Mouse (Mus musculus) thymus, postnatal 10 days (tissue): ENCODE results near the gene Abhd12.
A peak's percentile ranks its signal among the peaks of the same experiment; 100 is the strongest.

Source experiments
- DNase-seq, 2 experiments: peaks; one replicate each; pipeline ENCODE4 v3.0.0; 2021; ENCODE audit warnings: low spot score in 2 of 2

Gene Abhd12

DNA sequence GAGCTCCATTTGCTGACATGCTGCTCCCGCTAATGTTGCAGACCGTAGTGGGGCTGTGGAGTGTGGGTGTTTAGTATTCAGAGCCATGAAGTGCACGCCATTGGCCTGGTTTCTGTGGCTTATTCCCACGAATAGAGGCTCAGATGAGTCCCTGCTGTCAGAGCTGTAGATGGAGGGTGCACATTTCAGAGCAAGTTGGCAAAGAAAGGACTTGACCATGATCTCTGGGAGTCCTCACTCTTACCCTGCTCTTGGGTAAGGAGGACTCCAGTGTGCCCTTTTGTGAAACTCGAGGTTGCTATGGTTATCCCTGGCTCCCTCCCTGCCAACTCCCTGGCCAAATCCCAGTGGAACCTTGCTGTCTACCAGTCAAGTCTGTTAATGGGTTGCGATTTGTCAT lies 96.2 kb downstream of the Abhd12 start:
- DNase-seq = no peak

DNA sequence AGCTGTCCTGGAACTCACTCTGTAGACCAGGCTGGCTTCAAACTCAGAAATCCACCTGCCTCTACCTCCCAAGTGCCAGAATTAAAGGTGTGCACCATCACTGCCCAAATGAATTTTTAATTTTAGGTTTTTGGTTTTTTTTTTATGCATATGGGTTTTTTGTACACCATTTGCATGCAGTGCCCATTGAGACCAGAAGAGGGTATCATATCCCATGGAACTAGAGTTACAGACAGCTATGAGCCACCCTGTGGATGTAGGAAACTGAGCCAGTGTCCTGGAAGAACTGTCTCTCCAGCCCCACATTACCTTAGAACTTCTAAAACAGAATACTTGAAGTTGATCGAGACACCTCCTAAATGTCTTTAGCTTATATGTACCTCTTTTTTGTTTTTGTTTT lies 101.5 kb downstream of the Abhd12 start:
- no peak for DNase-seq

DNA sequence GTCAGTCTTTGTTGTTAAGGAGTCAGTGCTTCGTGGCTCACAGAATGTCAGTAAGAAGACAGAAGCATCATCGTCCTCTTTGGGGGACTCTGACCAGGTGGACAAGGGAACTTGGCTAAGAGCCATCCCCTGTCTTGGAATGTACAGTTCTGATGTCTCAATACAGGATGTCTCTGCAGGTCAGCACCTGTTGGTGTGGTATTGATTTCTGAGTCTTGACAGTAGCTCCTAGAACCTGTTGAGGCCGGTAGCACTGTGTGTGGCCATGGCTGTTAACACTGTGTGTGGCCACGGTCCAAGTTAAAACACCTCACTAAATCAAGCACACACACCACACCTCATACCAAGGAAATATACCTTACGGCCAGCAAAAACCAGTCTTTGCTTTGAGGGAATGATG lies 103.9 kb downstream of the Abhd12 start:
- no peak for DNase-seq

DNA sequence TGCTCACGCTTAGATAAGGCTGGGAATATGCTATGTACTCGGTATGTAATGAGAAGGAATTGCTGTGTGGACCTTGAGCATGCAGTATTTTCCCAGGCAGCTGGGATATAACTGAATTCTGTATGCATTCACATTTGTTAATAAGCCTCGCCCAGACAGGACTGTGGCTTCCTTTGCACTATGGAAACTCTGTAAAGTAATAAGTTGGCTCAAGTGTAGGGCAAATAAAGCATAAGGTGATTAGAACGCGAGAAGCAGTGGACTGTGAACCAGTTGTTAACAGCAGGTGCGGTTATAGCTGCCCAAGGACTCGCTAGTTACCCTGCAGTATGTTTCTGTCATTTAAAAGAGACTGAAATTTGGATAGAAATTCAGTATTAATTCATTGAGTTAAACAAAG lies 106.5 kb downstream of the Abhd12 start:
- DNase-seq = no peak

DNA sequence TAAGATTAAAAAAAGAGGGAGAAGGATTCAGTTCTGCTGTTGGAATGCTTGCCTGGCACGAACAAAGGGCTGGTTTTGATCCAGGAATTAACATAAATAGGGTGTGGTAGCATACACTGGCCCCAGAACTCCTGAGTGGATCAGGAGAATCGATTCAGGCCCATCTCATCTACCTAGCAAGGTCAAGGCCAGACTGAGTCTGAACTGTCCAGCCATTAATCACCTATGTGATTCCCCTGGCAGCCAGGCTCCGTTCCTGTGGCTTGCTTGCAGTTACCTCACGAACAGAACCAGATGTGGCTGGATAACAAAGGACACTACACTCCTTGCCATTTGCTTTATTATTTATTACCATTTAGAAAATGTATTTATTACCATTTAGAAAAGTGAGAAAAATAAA lies 111.2 kb downstream of the Abhd12 start:
- no peak for DNase-seq

DNA sequence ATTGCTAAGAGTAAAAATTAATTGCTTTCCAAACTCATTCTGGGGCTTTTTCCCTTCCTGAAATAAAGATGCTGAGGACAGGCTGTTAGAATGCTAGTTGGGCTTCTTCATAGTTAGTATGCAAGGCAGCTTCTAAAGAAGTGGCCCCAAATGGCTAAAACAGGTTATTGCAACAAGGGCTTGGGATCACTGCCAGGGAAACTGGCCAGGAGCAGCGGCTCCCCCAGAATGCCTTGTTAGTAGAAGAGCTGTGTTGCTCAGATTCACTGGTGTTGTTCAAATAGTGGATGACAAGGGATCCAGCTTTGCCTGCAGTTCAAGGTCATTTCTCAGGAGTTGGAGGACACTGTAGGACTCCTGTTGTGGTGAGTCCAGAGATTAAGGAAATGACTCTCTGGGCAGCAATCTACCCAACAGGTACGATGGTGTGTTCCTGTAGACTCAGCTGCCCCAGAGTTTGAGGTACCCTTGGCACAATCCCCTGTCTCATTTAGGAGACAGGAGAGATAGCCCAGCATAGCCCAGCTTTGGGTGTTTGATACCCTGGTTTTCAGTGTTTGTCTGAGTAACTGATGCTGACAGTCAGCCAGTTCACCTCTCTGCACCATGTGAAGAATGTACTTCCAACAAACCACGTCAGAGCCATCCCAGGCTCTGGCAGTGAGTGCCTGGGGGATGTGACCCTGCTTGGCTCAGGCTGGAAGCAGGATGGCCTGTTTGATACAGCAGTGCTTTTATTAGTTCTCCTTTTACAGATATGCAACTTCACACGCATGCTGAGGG lies 115.6 kb downstream of the Abhd12 start:
- no peak for DNase-seq

DNA sequence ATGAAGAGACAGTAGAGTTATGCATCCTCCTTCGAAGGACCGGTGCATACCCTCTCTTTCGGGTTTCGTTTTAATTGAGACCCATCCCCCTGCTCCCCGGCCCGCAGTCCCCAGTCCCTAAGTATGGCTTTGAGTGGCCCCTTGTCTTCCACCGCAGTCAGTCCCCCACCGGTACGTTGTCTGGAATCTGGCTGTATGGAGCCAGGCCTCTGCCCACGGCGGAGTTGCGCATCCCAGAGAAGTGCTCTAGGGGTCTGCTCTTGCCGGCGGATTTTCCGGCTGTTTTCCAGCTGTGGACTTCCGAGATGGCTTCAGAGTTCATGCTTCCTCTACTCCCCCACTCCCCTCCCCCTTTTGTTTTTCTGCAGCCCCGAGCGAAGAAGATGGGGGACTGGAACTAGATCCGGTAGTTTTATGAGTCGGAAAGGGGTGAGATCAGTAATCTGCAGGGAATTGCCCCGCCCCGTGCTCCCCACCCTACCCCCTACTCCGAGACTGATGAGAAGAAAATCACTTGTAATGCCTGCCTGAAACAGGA lies 117.2 kb downstream of the Abhd12 start:
- DNase-seq = peak; percentile 7 to 20

DNA sequence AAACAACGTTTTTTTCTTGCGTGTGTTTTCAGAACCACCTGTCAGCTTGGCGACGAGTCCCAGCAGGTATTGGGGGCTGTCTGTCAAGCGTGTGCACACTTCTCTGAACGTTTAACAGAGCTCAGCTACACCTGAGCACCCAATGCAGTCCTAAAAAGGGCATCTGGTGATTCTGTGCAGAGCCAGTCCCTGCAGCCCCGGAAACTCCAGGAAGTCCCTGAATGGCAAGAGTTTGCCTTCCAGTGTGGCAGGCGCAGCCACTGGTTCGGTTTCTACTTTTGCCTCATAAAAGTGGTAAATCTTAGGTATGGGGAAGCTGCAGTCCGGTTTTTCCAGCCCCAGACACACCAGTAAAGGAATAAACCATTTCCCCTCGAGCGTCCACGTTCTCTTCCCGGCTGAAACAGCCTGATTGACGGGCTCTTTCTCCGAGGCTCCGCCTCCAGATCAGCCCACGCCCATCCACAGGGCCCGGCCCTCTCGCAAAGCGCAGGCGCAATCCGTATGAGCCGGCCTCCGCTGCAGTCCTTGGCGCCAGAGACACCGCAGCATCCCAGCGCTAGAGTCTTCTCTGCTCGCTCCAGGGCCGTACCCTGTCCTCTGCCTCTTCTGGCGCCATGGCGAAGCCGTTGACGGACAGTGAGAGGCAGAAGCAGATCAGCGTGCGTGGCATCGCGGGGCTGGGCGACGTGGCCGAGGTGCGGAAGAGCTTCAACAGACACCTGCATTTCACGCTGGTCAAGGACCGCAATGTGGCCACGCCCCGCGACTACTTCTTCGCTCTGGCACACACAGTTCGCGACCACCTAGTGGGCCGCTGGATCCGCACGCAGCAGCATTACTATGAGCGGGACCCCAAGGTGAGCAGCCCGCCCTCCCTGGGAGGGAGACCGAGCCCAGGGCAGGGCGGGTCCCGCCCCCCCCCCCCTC lies 118.0 kb downstream of the Abhd12 start, which contains the start of gene Pygb:
Gene Pygb, plus strand, starts transcription at position 485 of the 930 bp plus-strand sequence.
- peak; percentile 65 to 77 for DNase-seq

DNA sequence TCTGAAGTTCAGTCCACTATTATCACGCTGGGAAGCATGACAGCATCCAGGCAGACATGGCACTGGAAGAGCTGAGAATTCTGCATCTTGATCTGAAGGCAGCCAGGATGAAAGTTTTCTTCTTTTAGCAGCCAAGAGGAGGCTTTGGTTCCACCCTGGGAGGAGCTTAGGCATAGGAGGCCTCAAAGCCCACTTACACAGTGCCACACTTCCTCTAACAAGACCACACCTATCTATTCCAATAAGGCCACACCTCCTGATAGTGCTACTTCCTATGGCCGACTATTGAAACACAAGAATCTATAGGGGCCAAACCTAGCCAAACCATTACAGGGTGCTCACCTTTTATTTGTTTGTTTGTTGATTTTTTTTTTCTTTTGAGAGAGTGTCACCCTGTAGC lies 121.7 kb downstream of the Abhd12 start:
- no peak for DNase-seq
